Mouse (Mus musculus): ENCODE data around the gene 4931428L18Rik. TPM values are rescaled to one million over a fixed set of nuclear protein-coding genes. Genes with fewer than 3 reads are reported as not detected.

Gene 4931428L18Rik
- total and polyA plus RNA-seq, 3 experiments = not detected

- no peak overlapping the region for H3K4me3 ChIP-seq (ENCODE audit: control insufficient read depth in 1 of 2, insufficient read depth in 1 of 2, low read depth in 2 of 2, low read length in 2 of 2)
- H3K79me2 ChIP-seq (ENCODE audit: control insufficient read depth, insufficient read depth, low read length, poor library complexity) = no peaks in the 10 kb centered on the region
- H3K27me3 ChIP-seq (ENCODE audit: control insufficient read depth in 1 of 2, insufficient read depth in 2 of 2, low read length in 2 of 2) = no peaks in the 10 kb centered on the region
- TF ChIP-seq POLR2AphosphoS5 (IDR thresholded peaks at IDR 0.05; ENCODE audit: borderline replicate concordance, low read depth, low read length) = no peak
- TF ChIP-seq MEF2A (IDR thresholded peaks at IDR 0.05; ENCODE audit: extremely low read depth, insufficient replicate concordance, low read depth, low read length, poor library complexity, severe bottlenecking) = no peak
- TF ChIP-seq USF1 (IDR thresholded peaks at IDR 0.05; ENCODE audit: low read depth, low read length) = no peak
- no peak for TF ChIP-seq MAZ (IDR thresholded peaks at IDR 0.05; ENCODE audit: low read depth, low read length)
- no peak for TF ChIP-seq MYB (IDR thresholded peaks at IDR 0.05; ENCODE audit: low read depth, low read length)
- no peak for TF ChIP-seq EP300 (IDR thresholded peaks at IDR 0.05; ENCODE audit: low read depth in 1 of 2, low read length in 2 of 2)
- TF ChIP-seq SMC3 (IDR thresholded peaks at IDR 0.05; ENCODE audit: low read depth, low read length) = no peak
- no peak for TF ChIP-seq MYC (IDR thresholded peaks at IDR 0.05; ENCODE audit: low read depth, low read length)
- no peak for TF ChIP-seq BHLHE40 (IDR thresholded peaks at IDR 0.05; ENCODE audit: borderline replicate concordance, low read depth, low read length)
- no peak for TF ChIP-seq HCFC1 (IDR thresholded peaks at IDR 0.05; ENCODE audit: low read depth, low read length)
- TF ChIP-seq TAL1 (IDR thresholded peaks at IDR 0.05; ENCODE audit: low read length) = no peak
- no peak for DNase-seq (ENCODE audit: low read depth, low spot score)
- H3K9me3 ChIP-seq (replicated peaks; ENCODE audit: insufficient read depth, low read length) = no peaks in the 10 kb centered on the region
- no peaks in the 10 kb centered on the region for H3K36me3 ChIP-seq (ENCODE audit: control insufficient read depth in 1 of 2, insufficient read depth in 2 of 2, low read length in 2 of 2)
- no peak overlapping the region for H3K27ac ChIP-seq (ENCODE audit: control insufficient read depth, low read depth, low read length)
- no peaks in the 10 kb centered on the region for H3K4me1 ChIP-seq (ENCODE audit: control insufficient read depth in 1 of 2, insufficient read depth in 2 of 2, low read length in 2 of 2)
- no peak overlapping the region for H3K9ac ChIP-seq (ENCODE audit: control insufficient read depth, low read depth, low read length, poor library complexity, severe bottlenecking)
Measured at GRCm38 (mm10) chr1:31058861-31059351, 163.6 kb downstream of the 4931428L18Rik start.

- H3K27ac ChIP-seq (ENCODE audit: control insufficient read depth, low read depth, low read length) = no peak overlapping the region
- no peak for DNase-seq (ENCODE audit: low read depth, low spot score)
- no peak overlapping the region for H3K4me3 ChIP-seq (ENCODE audit: control insufficient read depth in 1 of 2, insufficient read depth in 1 of 2, low read depth in 2 of 2, low read length in 2 of 2)
- no peaks in the 10 kb centered on the region for H3K36me3 ChIP-seq (ENCODE audit: control insufficient read depth in 1 of 2, insufficient read depth in 2 of 2, low read length in 2 of 2)
- no peaks in the 10 kb centered on the region for H3K9me3 ChIP-seq (replicated peaks; ENCODE audit: insufficient read depth, low read length)
- H3K9ac ChIP-seq (ENCODE audit: control insufficient read depth, low read depth, low read length, poor library complexity, severe bottlenecking) = no peak overlapping the region
- H3K79me2 ChIP-seq (ENCODE audit: control insufficient read depth, insufficient read depth, low read length, poor library complexity) = no peaks in the 10 kb centered on the region
- H3K4me1 ChIP-seq (ENCODE audit: control insufficient read depth in 1 of 2, insufficient read depth in 2 of 2, low read length in 2 of 2) = no peaks in the 10 kb centered on the region
- TF ChIP-seq RAD21 (IDR thresholded peaks at IDR 0.05; ENCODE audit: low read depth, low read length) = no peak
- TF ChIP-seq ZKSCAN1 (IDR thresholded peaks at IDR 0.05; ENCODE audit: low read depth, low read length) = no peak
- no peak for TF ChIP-seq EP300 (IDR thresholded peaks at IDR 0.05; ENCODE audit: low read depth in 1 of 2, low read length in 2 of 2)
- no peaks in the 10 kb centered on the region for H3K27me3 ChIP-seq (ENCODE audit: control insufficient read depth in 1 of 2, insufficient read depth in 2 of 2, low read length in 2 of 2)
Measured at GRCm38 (mm10) chr1:31058196-31058595, 164.3 kb downstream of the 4931428L18Rik start.

DNA sequence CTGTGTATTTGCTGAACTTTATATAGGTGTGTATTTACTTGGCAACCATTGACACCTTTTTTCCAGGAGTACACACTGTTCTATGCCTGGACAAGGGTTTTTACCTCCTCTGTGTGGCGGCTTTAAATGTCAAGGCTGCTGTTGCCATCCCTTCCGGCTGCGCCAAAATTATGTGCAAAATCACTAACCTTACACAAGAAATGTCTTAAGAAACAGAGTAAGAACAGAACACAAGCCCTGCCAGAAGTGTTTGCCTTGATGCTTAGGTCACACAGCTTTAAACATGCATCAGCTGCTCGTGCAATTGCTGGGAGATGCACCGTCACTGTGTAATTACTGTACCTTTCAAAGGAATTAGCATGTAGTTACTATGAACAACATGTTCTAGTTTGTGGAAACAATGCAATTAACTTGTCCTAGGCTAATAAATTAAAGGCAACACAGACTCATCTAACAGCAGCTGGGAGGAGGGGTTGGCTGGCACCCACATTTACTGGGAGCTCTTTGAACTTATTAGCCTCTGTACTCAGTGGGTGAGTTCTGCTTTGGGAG, 171.0 kb downstream of the 4931428L18Rik start:
- Histone ChIP-seq H3K27me3 (ENCODE audit: control insufficient read depth in 1 of 2, insufficient read depth in 2 of 2, low read length in 2 of 2) (no peaks in the 10 kb centered on the region), H3K36me3 (ENCODE audit: control insufficient read depth in 1 of 2, insufficient read depth in 2 of 2, low read length in 2 of 2) (no peaks in the 10 kb centered on the region), H3K9me3 (replicated peaks; ENCODE audit: insufficient read depth, low read length) (no peaks in the 10 kb centered on the region), H3K9ac (ENCODE audit: control insufficient read depth, low read depth, low read length, poor library complexity, severe bottlenecking) (no peak overlapping the region), H3K79me2 (ENCODE audit: control insufficient read depth, insufficient read depth, low read length, poor library complexity) (no peaks in the 10 kb centered on the region), H3K27ac (ENCODE audit: control insufficient read depth, low read depth, low read length) (no peak overlapping the region), H3K4me1 (ENCODE audit: control insufficient read depth in 1 of 2, insufficient read depth in 2 of 2, low read length in 2 of 2) (no peaks in the 10 kb centered on the region), H3K4me3 (ENCODE audit: control insufficient read depth in 1 of 2, insufficient read depth in 1 of 2, low read depth in 2 of 2, low read length in 2 of 2) (no peak overlapping the region)
- DNase-seq (ENCODE audit: low read depth, low spot score) = no peak
- TF ChIP-seq E2F4 (IDR thresholded peaks at IDR 0.05; ENCODE audit: borderline replicate concordance, low read depth, low read length) (no peak), GATA1 (IDR thresholded peaks at IDR 0.05; ENCODE audit: low read depth, low read length) (no peak), ZKSCAN1 (IDR thresholded peaks at IDR 0.05; ENCODE audit: low read depth, low read length) (no peak), NRF1 (IDR thresholded peaks at IDR 0.05; ENCODE audit: insufficient read depth, low read depth, low read length, poor library complexity, severe bottlenecking) (no peak), POLR2AphosphoS5 (IDR thresholded peaks at IDR 0.05; ENCODE audit: borderline replicate concordance, low read depth, low read length) (no peak), JUND (IDR thresholded peaks at IDR 0.05; ENCODE audit: low read depth, low read length) (no peak), GABPA (IDR thresholded peaks at IDR 0.05; ENCODE audit: low read depth, low read length) (no peak), MAFK (IDR thresholded peaks at IDR 0.05; ENCODE audit: borderline replicate concordance, low read depth, low read length) (no peak), ETS1 (IDR thresholded peaks at IDR 0.05; ENCODE audit: low read depth, low read length) (no peak), SIN3A (IDR thresholded peaks at IDR 0.05; ENCODE audit: low read length) (no peak), MXI1 (IDR thresholded peaks at IDR 0.05; ENCODE audit: low read depth, low read length) (no peak), ZNF384 (IDR thresholded peaks at IDR 0.05; ENCODE audit: low read depth, low read length) (no peak), SMC3 (IDR thresholded peaks at IDR 0.05; ENCODE audit: low read depth, low read length) (no peak), EP300 (IDR thresholded peaks at IDR 0.05; ENCODE audit: low read depth in 1 of 2, low read length in 2 of 2) (no peak), TAL1 (IDR thresholded peaks at IDR 0.05; ENCODE audit: low read length) (no peak), MYB (IDR thresholded peaks at IDR 0.05; ENCODE audit: low read depth, low read length) (no peak), CTCF (IDR thresholded peaks at IDR 0.05 in 2 of 3, conservative IDR thresholded peaks at IDR 0.05 in 1 of 3; ENCODE audit: control insufficient read depth in 1 of 3, insufficient read depth in 1 of 3, low read depth in 2 of 3, low read length in 3 of 3, poor library complexity in 1 of 3, severe bottlenecking in 1 of 3) (no peak)

All from MEL (cell line).